Mouse (Mus musculus): Measurements from ENCODE around the gene Pax5.

GRCm38 (mm10) chr4:44714111-44714621 lies 3.9 kb upstream of the Pax5 start:
- no peak for TF ChIP-seq GATA1 (IDR thresholded peaks at IDR 0.05; ENCODE audit: borderline replicate concordance, low read length)
- TF ChIP-seq FLI1 (IDR thresholded peaks at IDR 0.05; ENCODE audit: low read length), result no peak

Data from megakaryocyte, embryonic 14.5 days (primary cell).